Mouse (Mus musculus): ENCODE measurements around the gene Large2. TPM values are rescaled to one million over a fixed set of nuclear protein-coding genes. Genes with fewer than 3 reads are reported as not detected.

Large2 gene
- polyA plus RNA-seq, 1 experiment from 2014 or later: 8.3 TPM

- peaks cover 66% of the 10 kb centered on the region for H3K36me3 ChIP-seq (ENCODE audit: control insufficient read depth, insufficient read depth)
- WGBS: 23% methylated on average over 12 of the region's 12 CpGs
- no peaks in the 10 kb centered on the region for H3K27me3 ChIP-seq (replicated peaks; ENCODE audit: control insufficient read depth, insufficient read depth, low read length)
- H3K4me3 ChIP-seq (ENCODE audit: low read depth, low read length): no peak overlapping the region
- H3K4me1 ChIP-seq (replicated peaks; ENCODE audit: control insufficient read depth, insufficient read depth, low read length): no peaks in the 10 kb centered on the region
- TF ChIP-seq CTCF (IDR thresholded peaks at IDR 0.05; ENCODE audit: low read depth): no peak
- ATAC-seq: peak; percentile 79
- no peak overlapping the region for H3K9ac ChIP-seq (ENCODE audit: low read depth, low read length)
- H3K9me3 ChIP-seq (ENCODE audit: control insufficient read depth): no peaks in the 10 kb centered on the region
- no peak overlapping the region for H3K27ac ChIP-seq (ENCODE audit: low read depth, low read length)
- H3K4me2 ChIP-seq (replicated peaks; ENCODE audit: low read depth): peak overlapping the region; percentile 43
Measured at GRCm38 (mm10) chr2:92360893-92361292, 13.8 kb downstream of the Large2 start.

GRCm38 (mm10) chr2:92360186-92360823 lies 14.4 kb downstream of the Large2 start:
- ATAC-seq: no peak
- no peak overlapping the region for H3K27ac ChIP-seq (ENCODE audit: low read depth, low read length)
- peaks cover 65% of the 10 kb centered on the region for H3K36me3 ChIP-seq (ENCODE audit: control insufficient read depth, insufficient read depth)

GRCm38 (mm10) chr2:92359301-92359700 lies 15.4 kb downstream of the Large2 start:
- H3K27ac ChIP-seq (ENCODE audit: low read depth, low read length): no peak overlapping the region
- H3K36me3 ChIP-seq (ENCODE audit: control insufficient read depth, insufficient read depth): peaks cover 62% of the 10 kb centered on the region
- H3K4me2 ChIP-seq (replicated peaks; ENCODE audit: low read depth): no peak overlapping the region
- H3K9ac ChIP-seq (ENCODE audit: low read depth, low read length): no peak overlapping the region
- TF ChIP-seq CTCF (IDR thresholded peaks at IDR 0.05; ENCODE audit: low read depth): no peak
- no peaks in the 10 kb centered on the region for H3K9me3 ChIP-seq (ENCODE audit: control insufficient read depth)
- 88% methylated on average over 2 of the region's 2 CpGs for WGBS
- no peak overlapping the region for H3K4me3 ChIP-seq (ENCODE audit: low read depth, low read length)
- no peak for ATAC-seq
- H3K4me1 ChIP-seq (replicated peaks; ENCODE audit: control insufficient read depth, insufficient read depth, low read length): no peaks in the 10 kb centered on the region
- no peaks in the 10 kb centered on the region for H3K27me3 ChIP-seq (replicated peaks; ENCODE audit: control insufficient read depth, insufficient read depth, low read length)

More at GRCm38 (mm10) chr2:92360186-92360823, 14.4 kb downstream of the Large2 start:
- 73% methylated on average over 25 of the region's 25 CpGs for WGBS
- Histone ChIP-seq H3K9me3 (ENCODE audit: control insufficient read depth) (no peaks in the 10 kb centered on the region), H3K4me3 (ENCODE audit: low read depth, low read length) (no peak overlapping the region), H3K9ac (ENCODE audit: low read depth, low read length) (no peak overlapping the region), H3K27me3 (replicated peaks; ENCODE audit: control insufficient read depth, insufficient read depth, low read length) (no peaks in the 10 kb centered on the region), H3K4me1 (replicated peaks; ENCODE audit: control insufficient read depth, insufficient read depth, low read length) (no peaks in the 10 kb centered on the region), H3K4me2 (replicated peaks; ENCODE audit: low read depth) (peak overlapping the region; percentile 43)
- no peak for TF ChIP-seq CTCF (IDR thresholded peaks at IDR 0.05; ENCODE audit: low read depth)

- Histone ChIP-seq H3K4me2 (replicated peaks; ENCODE audit: low read depth) (no peak overlapping the region), H3K27ac (ENCODE audit: low read depth, low read length) (no peak overlapping the region), H3K36me3 (ENCODE audit: control insufficient read depth, insufficient read depth) (peaks cover 47% of the 10 kb centered on the region), H3K4me3 (ENCODE audit: low read depth, low read length) (no peak overlapping the region), H3K9me3 (ENCODE audit: control insufficient read depth) (no peaks in the 10 kb centered on the region), H3K27me3 (replicated peaks; ENCODE audit: control insufficient read depth, insufficient read depth, low read length) (no peaks in the 10 kb centered on the region), H3K9ac (ENCODE audit: low read depth, low read length) (no peak overlapping the region), H3K4me1 (replicated peaks; ENCODE audit: control insufficient read depth, insufficient read depth, low read length) (no peaks in the 10 kb centered on the region)
- ATAC-seq: no peak
- 53% methylated on average over 6 of the region's 6 CpGs for WGBS
- TF ChIP-seq CTCF (IDR thresholded peaks at IDR 0.05; ENCODE audit: low read depth): no peak
Measured at GRCm38 (mm10) chr2:92354224-92354623, 20.4 kb downstream of the Large2 start.

GRCm38 (mm10) chr2:92353402-92353801 lies 21.3 kb downstream of the Large2 start:
- TF ChIP-seq CTCF (IDR thresholded peaks at IDR 0.05; ENCODE audit: low read depth): no peak
- no peak for ATAC-seq
- H3K9me3 ChIP-seq (ENCODE audit: control insufficient read depth): no peaks in the 10 kb centered on the region
- no peak overlapping the region for H3K4me2 ChIP-seq (replicated peaks; ENCODE audit: low read depth)
- no peaks in the 10 kb centered on the region for H3K27me3 ChIP-seq (replicated peaks; ENCODE audit: control insufficient read depth, insufficient read depth, low read length)
- H3K36me3 ChIP-seq (ENCODE audit: control insufficient read depth, insufficient read depth): peaks cover 46% of the 10 kb centered on the region
- H3K27ac ChIP-seq (ENCODE audit: low read depth, low read length): no peak overlapping the region
- no peak overlapping the region for H3K9ac ChIP-seq (ENCODE audit: low read depth, low read length)
- WGBS: 83% methylated on average over 5 of the region's 5 CpGs
- no peaks in the 10 kb centered on the region for H3K4me1 ChIP-seq (replicated peaks; ENCODE audit: control insufficient read depth, insufficient read depth, low read length)
- no peak overlapping the region for H3K4me3 ChIP-seq (ENCODE audit: low read depth, low read length)

- H3K36me3 ChIP-seq (ENCODE audit: control insufficient read depth, insufficient read depth): peaks cover 44% of the 10 kb centered on the region; the same call in 1 of the 2 replicates
- no peak overlapping the region for H3K9ac ChIP-seq (ENCODE audit: low read depth, low read length)
- TF ChIP-seq CTCF (IDR thresholded peaks at IDR 0.05; ENCODE audit: low read depth): no peak
- ATAC-seq: peak; percentile 54
- no peak overlapping the region for H3K4me2 ChIP-seq (replicated peaks; ENCODE audit: low read depth)
- H3K4me3 ChIP-seq (ENCODE audit: low read depth, low read length): no peak overlapping the region
- whole genome bisulfite sequencing: 49% methylated on average over 5 of the region's 5 CpGs
- no peaks in the 10 kb centered on the region for H3K9me3 ChIP-seq (ENCODE audit: control insufficient read depth)
- no peaks in the 10 kb centered on the region for H3K27me3 ChIP-seq (replicated peaks; ENCODE audit: control insufficient read depth, insufficient read depth, low read length)
- H3K4me1 ChIP-seq (replicated peaks; ENCODE audit: control insufficient read depth, insufficient read depth, low read length): no peaks in the 10 kb centered on the region
- H3K27ac ChIP-seq (ENCODE audit: low read depth, low read length): no peak overlapping the region
Measured at GRCm38 (mm10) chr2:92350686-92351085, 24.0 kb downstream of the Large2 start.

Data from intestine, postnatal 0 days (tissue).